Mouse (Mus musculus) MEL-GATA-1-ER (cell line): ENCODE results near the gene Ankrd65.

Experiments used
- DNase-seq: peaks from one replicate; pipeline ENCODE4 v3.0.0-alpha.2; 2012; ENCODE audit warnings: low read depth; ENCODE audit errors: extremely low read depth

Ankrd65 gene

DNA sequence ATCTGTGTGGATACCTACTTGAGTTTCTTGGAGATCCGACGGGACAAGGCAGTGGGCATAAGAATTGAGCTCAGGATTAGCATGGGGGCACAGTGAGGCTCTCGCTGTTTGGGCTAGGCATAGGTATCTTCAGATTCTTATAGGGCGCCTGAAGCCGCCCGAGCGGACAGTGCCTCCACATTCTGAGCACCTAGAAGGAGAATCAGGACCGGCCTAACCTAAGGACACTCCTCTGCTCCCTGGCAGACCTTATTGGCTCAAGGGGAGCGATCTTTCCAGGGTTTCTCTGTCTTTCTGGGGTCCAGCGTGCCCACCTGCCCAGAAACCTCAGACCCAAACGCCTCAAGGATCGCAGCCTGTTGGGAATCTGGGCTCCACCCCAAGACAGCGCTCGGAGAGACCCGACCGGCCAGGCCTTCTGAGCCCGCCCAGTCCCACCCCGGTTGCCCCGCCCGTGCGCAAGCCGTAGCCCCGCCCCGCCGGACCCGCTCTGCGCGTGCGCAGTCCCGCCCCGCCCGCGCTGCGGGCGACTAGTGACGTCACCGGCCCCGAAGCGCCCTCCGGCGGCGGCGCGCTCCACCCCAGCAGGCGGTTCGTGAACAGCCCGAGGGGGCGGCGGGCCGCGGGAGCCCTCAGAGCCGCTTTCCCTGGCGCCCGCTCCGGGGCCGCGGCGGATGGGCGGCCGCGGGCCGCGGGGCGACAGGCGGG lies 56.8 kb downstream of the Ankrd65 start, which contains the start of gene Dvl1:
Gene Dvl1, plus strand, starts transcription at position 532 of the 708 bp plus-strand sequence.
- no peak for DNase-seq

DNA sequence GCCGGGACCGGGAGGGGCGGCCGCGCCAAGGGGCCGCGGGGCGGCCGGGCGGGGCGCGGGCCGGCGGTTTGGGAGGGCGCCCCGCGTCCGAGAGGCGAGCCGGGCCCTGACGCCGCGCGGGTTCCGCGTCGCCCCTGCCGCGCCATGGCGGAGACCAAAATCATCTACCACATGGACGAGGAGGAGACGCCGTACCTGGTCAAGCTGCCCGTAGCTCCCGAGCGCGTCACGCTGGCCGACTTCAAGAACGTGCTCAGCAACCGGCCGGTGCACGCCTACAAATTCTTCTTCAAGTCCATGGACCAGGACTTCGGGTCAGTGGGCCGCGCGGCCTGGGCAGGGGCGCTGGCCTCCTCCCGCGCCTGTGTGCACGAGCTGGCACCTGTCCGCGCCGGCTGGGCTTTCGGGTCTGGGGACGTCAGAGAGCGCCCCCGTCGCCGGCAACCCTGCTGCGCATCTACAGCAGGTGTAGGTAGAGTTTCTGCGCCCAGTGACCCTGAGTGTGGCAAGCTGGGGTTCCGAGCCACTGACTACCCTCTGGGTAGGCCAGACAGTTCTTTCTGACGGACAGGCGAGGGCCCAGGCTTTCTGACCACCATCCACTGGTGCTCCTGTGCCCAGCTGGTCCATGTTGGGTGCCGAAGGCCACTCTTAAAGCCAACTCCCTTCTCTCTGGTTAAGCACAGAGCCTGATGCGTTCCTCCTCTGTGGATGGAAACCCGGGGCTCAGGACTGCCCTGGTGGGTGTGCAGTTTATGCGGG lies 57.5 kb downstream of the Ankrd65 start:
- DNase-seq: no peak

DNA sequence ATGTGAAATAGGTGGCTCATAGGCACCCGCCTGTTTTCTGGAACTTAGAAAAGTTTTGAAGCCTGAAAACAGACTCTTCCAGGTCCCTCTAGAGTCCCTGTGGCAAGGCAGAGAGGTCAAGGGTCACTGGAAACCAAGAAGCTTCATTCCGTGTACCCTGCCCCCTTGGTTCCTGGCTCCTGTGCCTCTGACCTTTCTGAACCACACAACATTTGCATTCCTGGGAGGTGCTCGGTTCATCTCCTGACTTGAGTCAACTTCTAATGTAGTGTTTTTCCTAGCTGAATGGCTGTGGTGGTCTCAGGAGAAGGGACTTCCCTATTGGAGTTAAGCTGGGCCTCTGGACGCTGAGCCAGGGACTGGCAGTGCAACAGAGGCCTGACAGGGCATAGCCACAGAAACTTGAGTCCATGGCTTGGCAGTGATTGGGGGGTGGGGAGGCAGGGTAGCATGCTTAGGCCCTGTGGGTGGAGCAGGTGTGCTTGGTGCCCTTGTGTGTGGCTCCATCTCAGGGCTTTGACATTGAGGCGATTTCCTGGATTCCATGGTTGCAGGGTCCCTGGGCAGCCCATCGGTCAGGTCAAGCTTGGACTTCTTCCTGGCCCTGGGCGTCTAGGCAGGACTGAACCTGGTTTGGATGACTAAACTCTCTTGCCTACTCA lies 58.3 kb downstream of the Ankrd65 start:
- DNase-seq: no peak
